Mouse (Mus musculus) ES-E14 (cell line): ENCODE data around the gene Sdhaf1. TPM values are rescaled to one million over a fixed set of nuclear protein-coding genes. Genes with fewer than 3 reads are reported as not detected.

Experiments used
- DNase-seq: peaks from one replicate; pipeline ENCODE4 v3.0.0-alpha.2; 2013; ENCODE audit warnings: low read depth, low spot score
- H3K27ac ChIP-seq: 2 replicates; pipeline ENCODE4 v1.5.1; 2012; ENCODE audit warnings: low read depth, mild to moderate bottlenecking, low read length, moderate library complexity, mixed read lengths; ENCODE audit not compliant: poor library complexity, insufficient read depth, severe bottlenecking
- H3K36me3 ChIP-seq: 2 replicates; pipeline ENCODE4 v1.6.1; 2012; ENCODE audit warnings: mild to moderate bottlenecking, low read length, moderate library complexity, mixed read lengths; ENCODE audit not compliant: control insufficient read depth, poor library complexity, insufficient read depth, severe bottlenecking
- H3K4me1 ChIP-seq, 2 experiments: fragments of 150-350 bp in 1 of 2; sonication (generic) in 1 of 2; 2 replicates each; pipeline ENCODE4 v1.6.1; 2012; ENCODE audit warnings: low read length in 2 of 2, mild to moderate bottlenecking in 1 of 2, mixed read lengths in 1 of 2; ENCODE audit not compliant: control insufficient read depth in 2 of 2, insufficient read depth in 2 of 2, poor library complexity in 1 of 2
- H3K4me3 ChIP-seq, 2 experiments: fragments of 150-350 bp in 1 of 2; sonication (generic) in 1 of 2; 2 replicates each; pipeline ENCODE4 v1.5.1; 2012; ENCODE audit warnings: low read length in 2 of 2, low read depth in 1 of 2, mild to moderate bottlenecking in 1 of 2, mixed read lengths in 1 of 2; ENCODE audit not compliant: insufficient read depth in 1 of 2, poor library complexity in 1 of 2, severe bottlenecking in 1 of 2
- H3K9ac ChIP-seq: 2 replicates; pipeline ENCODE4 v1.6.1; 2012; ENCODE audit warnings: low read depth, mild to moderate bottlenecking, low read length, mixed read lengths; ENCODE audit not compliant: poor library complexity, insufficient read depth, severe bottlenecking
- H3K9me3 ChIP-seq: fragments of 150-350 bp; sonication (generic); 2 replicates; pipeline ENCODE4 v1.6.1; 2012; ENCODE audit warnings: low read depth, mild to moderate bottlenecking, low read length; ENCODE audit not compliant: control insufficient read depth, insufficient read depth
- CHD2 ChIP-seq: IDR thresholded peaks from 2 replicates; pipeline ENCODE4 v1.6.1; 2014; ENCODE audit warnings: mild to moderate bottlenecking, low read depth, low read length, inconsistent platforms
- HCFC1 ChIP-seq: IDR thresholded peaks from 2 replicates; pipeline ENCODE4 v1.6.1; 2012; ENCODE audit warnings: low read length, inconsistent platforms, borderline replicate concordance; ENCODE audit not compliant: insufficient read depth
- MAFK ChIP-seq: IDR thresholded peaks from 2 replicates; pipeline ENCODE4 v1.6.1; 2014; ENCODE audit warnings: mild to moderate bottlenecking, low read depth, low read length, inconsistent platforms; ENCODE audit not compliant: insufficient read depth
- ZC3H11A ChIP-seq: IDR thresholded peaks from 2 replicates; pipeline ENCODE4 v1.6.1; 2012; ENCODE audit warnings: low read depth, mild to moderate bottlenecking, inconsistent platforms, low read length, borderline replicate concordance
- ZNF384 ChIP-seq: IDR thresholded peaks from 2 replicates; pipeline ENCODE4 v1.6.1; 2012; ENCODE audit warnings: low read depth, low read length, inconsistent platforms
- in situ Hi-C, 2 experiments: fragments of 600-800 bp; cut with MboI; formaldehyde crosslinking; loops; one replicate each; pipeline ENCODE4 v1.15.1; 2025; ENCODE audit warnings: low sequenced_read_pairs in 2 of 2, inconsistent platforms in 1 of 2; ENCODE audit not compliant: unreplicated experiment in 2 of 2
- total RNA-seq: library from RNA; depleted of rRNA; stranded (reverse); fragments of 300-350 nt; gene quantifications from 2 replicates; pipeline ENCODE4 v1.2.3, GENCODE M21; 2012

Gene Sdhaf1
- total RNA-seq, 1 experiment = 6.6 TPM

GRCm38 (mm10) chr7:30293795-30294194 lies 29.9 kb downstream of the Sdhaf1 start:
- no peaks in the 10 kb centered on the region for H3K36me3 ChIP-seq
- H3K4me3 ChIP-seq = no peak overlapping the region
- no peak for TF ChIP-seq MAFK
- TF ChIP-seq HCFC1 = no peak
- TF ChIP-seq ZC3H11A = no peak
- no peak for TF ChIP-seq ZNF384
- TF ChIP-seq CHD2 = no peak
- H3K27ac ChIP-seq = no peak overlapping the region
- in situ Hi-C loops = no loop called here
- no peak for DNase-seq
- H3K4me1 ChIP-seq = peaks cover 0 to 9% of the 10 kb centered on the region in 2 experiments; a peak in 1 of 4 replicates
- H3K9ac ChIP-seq = no peak overlapping the region
- no peaks in the 10 kb centered on the region for H3K9me3 ChIP-seq

GRCm38 (mm10) chr7:30291215-30292131 lies 32.2 kb downstream of the Sdhaf1 start, which contains the start of gene Clip3:
Clip3 (plus strand) TSS chr7:30291728.
- Histone ChIP-seq H3K4me3 (peak within 1 kb of the TSS; percentile 52 to 73), H3K36me3 (no peaks in the 10 kb centered on the region), H3K4me1 (peaks cover 0 to 11% of the 10 kb centered on the region in 2 experiments; a peak in 1 of 4 replicates), H3K9me3 (no peaks in the 10 kb centered on the region), H3K9ac (peak within 1 kb of the TSS; percentile 65), H3K27ac (no peak within 1 kb of the TSS)
- in situ Hi-C loops = no loop called here
- TF ChIP-seq ZNF384 = no peak
- DNase-seq = no peak

- Histone ChIP-seq H3K4me3 (peak overlapping the region; percentile 13 to 21; a peak in 1 of 4 replicates), H3K9ac (no peak overlapping the region), H3K36me3 (no peaks in the 10 kb centered on the region), H3K9me3 (no peaks in the 10 kb centered on the region), H3K4me1 (peaks cover 0 to 11% of the 10 kb centered on the region in 2 experiments; a peak in 1 of 4 replicates), H3K27ac (no peak overlapping the region)
- in situ Hi-C loops = no loop called here
- TF ChIP-seq MAFK (no peak), CHD2 (no peak), HCFC1 (no peak), ZNF384 (no peak), ZC3H11A (no peak)
- DNase-seq = no peak
Measured at GRCm38 (mm10) chr7:30289714-30290399, 33.8 kb downstream of the Sdhaf1 start.

DNA sequence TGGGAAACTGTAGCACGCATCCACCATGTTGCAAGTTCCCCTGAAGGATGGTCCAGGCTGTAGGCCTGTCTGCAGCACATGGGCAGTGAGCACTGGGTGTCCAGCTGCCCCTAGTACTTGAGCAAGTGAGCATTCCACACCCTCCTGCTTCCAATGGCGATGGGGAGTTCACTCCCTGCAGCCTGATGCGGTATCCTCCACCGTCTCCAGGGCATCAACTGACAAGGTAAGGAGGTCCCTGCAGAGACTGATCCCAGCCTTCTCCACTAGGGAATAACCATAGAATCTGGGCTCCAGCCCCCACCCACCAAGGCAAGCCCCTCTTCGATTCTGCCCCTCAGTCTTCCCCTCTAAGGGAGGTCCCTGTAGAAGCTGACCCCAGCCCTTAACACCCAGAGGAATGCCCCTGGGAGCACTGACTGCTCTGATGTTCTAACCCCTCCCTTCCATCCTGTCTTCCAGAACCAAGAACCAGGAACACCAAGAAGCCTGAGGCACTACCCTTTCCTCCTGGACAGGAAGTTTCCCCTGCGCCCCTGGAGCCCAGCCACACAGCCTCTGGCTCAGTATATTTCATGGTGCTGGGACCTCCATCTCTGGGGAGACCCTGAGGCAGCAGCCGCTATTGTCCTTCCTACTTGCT lies 34.5 kb downstream of the Sdhaf1 start:
- no peak overlapping the region for H3K9ac ChIP-seq
- DNase-seq = no peak
- no peak overlapping the region for H3K27ac ChIP-seq

More for the DNA sequence above, 34.5 kb downstream of the Sdhaf1 start:
- Histone ChIP-seq H3K4me1 (peaks cover 0 to 11% of the 10 kb centered on the region in 2 experiments; a peak in 1 of 4 replicates), H3K9me3 (no peaks in the 10 kb centered on the region), H3K36me3 (no peaks in the 10 kb centered on the region), H3K4me3 (peak overlapping the region; percentile 13 to 21; a peak in 1 of 4 replicates)
- in situ Hi-C loops = no loop called here
- TF ChIP-seq CHD2 (no peak), ZC3H11A (no peak), ZNF384 (no peak)
